Mouse (Mus musculus) E14TG2a.4 (cell line): ENCODE results near the gene Nacc1.

ENCODE experiments used
- CTCF ChIP-seq: conservative IDR thresholded peaks from 2 replicates; pipeline ENCODE4 v1.5.1; 2014; ENCODE audit warnings: low read length
- NANOG ChIP-seq: IDR thresholded peaks from 2 replicates; pipeline ENCODE4 v1.6.1; 2014; ENCODE audit warnings: borderline replicate concordance, low read length, mixed read lengths
- POU5F1 ChIP-seq: IDR thresholded peaks from 2 replicates; pipeline ENCODE4 v1.6.1; 2014; ENCODE audit warnings: low read length, borderline replicate concordance

- TF ChIP-seq CTCF: no peak
- TF ChIP-seq NANOG: no peak
- no peak for TF ChIP-seq POU5F1
These were observed 14.9 kb upstream of the Nacc1 start for GRCm38 (mm10) chr8:84702561-84702960.
